Mouse (Mus musculus) kidney, embryonic 16.5 days (tissue): Measurements from ENCODE around the gene Mmd2. TPM values are rescaled to one million over a fixed set of nuclear protein-coding genes. Genes with fewer than 3 reads are reported as not detected.

Source experiments
- ATAC-seq: fragments of 200-750 bp; cut with Nextera tagmentation; 2 replicates; pipeline ENCODE4 v1.8.0; 2017; ENCODE audit warnings: moderate TSS enrichment; ENCODE audit not compliant: low FRiP score, low TSS enrichment
- H3K27ac ChIP-seq: fragments of 300-500 bp; sonication (generic); 2 replicates; pipeline ENCODE4 v1.5.1; 2014; ENCODE audit warnings: low read length
- H3K27me3 ChIP-seq: fragments of 300-500 bp; sonication (generic); 2 replicates; pipeline ENCODE4 v1.6.1; 2014; ENCODE audit warnings: low read length, control low read depth, mixed read lengths; ENCODE audit not compliant: insufficient read depth
- H3K36me3 ChIP-seq: fragments of 300-500 bp; sonication (generic); 2 replicates; pipeline ENCODE4 v1.6.1; 2014; ENCODE audit warnings: low read length, control low read depth, mixed read lengths; ENCODE audit not compliant: insufficient read depth
- H3K4me1 ChIP-seq: fragments of 300-500 bp; sonication (generic); 2 replicates; pipeline ENCODE4 v1.6.1; 2014; ENCODE audit warnings: low read length, control low read depth, mixed read lengths; ENCODE audit not compliant: insufficient read depth
- H3K4me2 ChIP-seq: fragments of 300-500 bp; sonication (generic); replicated peaks from 2 replicates; pipeline ENCODE4 v1.6.1; 2014; ENCODE audit warnings: low read depth, low read length
- H3K4me3 ChIP-seq: fragments of 300-500 bp; sonication (generic); 2 replicates; pipeline ENCODE4 v1.5.1; 2014; ENCODE audit warnings: mild to moderate bottlenecking, low read length
- H3K9ac ChIP-seq: fragments of 300-500 bp; sonication (generic); replicated peaks from 2 replicates; pipeline ENCODE4 v1.6.1; 2014; ENCODE audit warnings: low read length
- H3K9me3 ChIP-seq: fragments of 300-500 bp; sonication (generic); 2 replicates; pipeline ENCODE4 v1.6.1; 2016; ENCODE audit warnings: low read length, control low read depth
- whole genome bisulfite sequencing: fragments of 180-500 bp; shearing (Covaris S2); extraction: QIAGEN DNeasy Blood & Tissue Kit; methylation state at CpG from one replicate; pipeline ENCODE4 v1.1.7; 2014; 5-methylcytosine and 5-hydroxymethylcytosine counted together
- polyA plus RNA-seq: library from polyadenylated mRNA; unstranded; fragments of >200 nt; fragmentation: Nextera tagmentation; extraction: Ambion mirVana; gene quantifications from 2 replicates; pipeline ENCODE4 v1.2.1, GENCODE M21; 2015

The Mmd2 gene
- polyA plus RNA-seq, 1 experiment from 2014 or later = 0.64 TPM

GRCm38 (mm10) chr5:142630224-142630623, 21.6 kb upstream of the Mmd2 start:
- Histone ChIP-seq H3K4me1 (peaks cover 13% of the 10 kb centered on the region), H3K9me3 (no peaks in the 10 kb centered on the region), H3K4me3 (peak overlapping the region; percentile 82), H3K27me3 (no peaks in the 10 kb centered on the region), H3K27ac (no peak overlapping the region; the same call in 1 of the 2 replicates), H3K36me3 (peaks cover 11% of the 10 kb centered on the region; the same call in 1 of the 2 replicates), H3K9ac (peak overlapping the region; percentile 89), H3K4me2 (peak overlapping the region; percentile 61)
- ATAC-seq = no peak
- 6% methylated on average over 6 of the region's 6 CpGs for WGBS

- H3K4me2 ChIP-seq = peak overlapping the region; percentile 61
- peak overlapping the region; percentile 86 for H3K27ac ChIP-seq
- H3K36me3 ChIP-seq = peaks cover 11% of the 10 kb centered on the region; the same call in 1 of the 2 replicates
- ATAC-seq = peak; percentile 76; the same call in 1 of the 2 replicates
- H3K4me1 ChIP-seq = peaks cover 13% of the 10 kb centered on the region
- peak overlapping the region; percentile 82 for H3K4me3 ChIP-seq
- no peaks in the 10 kb centered on the region for H3K9me3 ChIP-seq
- H3K27me3 ChIP-seq = no peaks in the 10 kb centered on the region
- 2% methylated on average over 32 of the region's 41 CpGs for WGBS
- peak overlapping the region; percentile 89 for H3K9ac ChIP-seq
These were observed 21.0 kb upstream of the Mmd2 start for GRCm38 (mm10) chr5:142629663-142630025.

- peak overlapping the region; percentile 61 for H3K4me2 ChIP-seq
- H3K4me3 ChIP-seq = peak overlapping the region; percentile 82
- ATAC-seq = peak; percentile 97
- H3K36me3 ChIP-seq = peaks cover 7% of the 10 kb centered on the region; the same call in 1 of the 2 replicates
- no peaks in the 10 kb centered on the region for H3K27me3 ChIP-seq
- H3K4me1 ChIP-seq = peaks cover 13% of the 10 kb centered on the region
- peak overlapping the region; percentile 89 for H3K9ac ChIP-seq
- peak overlapping the region; percentile 92 for H3K27ac ChIP-seq
- no peaks in the 10 kb centered on the region for H3K9me3 ChIP-seq
- under 1% methylated on average over 69 of the region's 69 CpGs for WGBS
These were observed 20.4 kb upstream of the Mmd2 start for GRCm38 (mm10) chr5:142628726-142629662.

GRCm38 (mm10) chr5:142627398-142627797, 18.8 kb upstream of the Mmd2 start, which contains the start of gene Wipi2:
Wipi2 (plus strand) TSS chr5:142627698.
- WGBS = 96% methylated on average over 2 of the region's 2 CpGs
- no peaks in the 10 kb centered on the region for H3K36me3 ChIP-seq
- H3K4me2 ChIP-seq = peak within 1 kb of the TSS; percentile 61
- peak within 1 kb of the TSS; percentile 89 for H3K9ac ChIP-seq
- H3K27me3 ChIP-seq = no peaks in the 10 kb centered on the region
- H3K27ac ChIP-seq = peak within 1 kb of the TSS; percentile 92
- H3K4me1 ChIP-seq = peaks cover 13% of the 10 kb centered on the region
- H3K9me3 ChIP-seq = no peaks in the 10 kb centered on the region
- no peak for ATAC-seq
- H3K4me3 ChIP-seq = peak within 1 kb of the TSS; percentile 82

- Histone ChIP-seq H3K4me2 (no peak overlapping the region), H3K4me1 (no peaks in the 10 kb centered on the region), H3K36me3 (no peaks in the 10 kb centered on the region), H3K9me3 (no peaks in the 10 kb centered on the region), H3K27me3 (no peaks in the 10 kb centered on the region), H3K27ac (no peak overlapping the region), H3K4me3 (no peak overlapping the region), H3K9ac (no peak overlapping the region)
- 87% methylated on average over 7 of the region's 7 CpGs for WGBS
- no peak for ATAC-seq
These were observed 14.5 kb upstream of the Mmd2 start for GRCm38 (mm10) chr5:142623080-142623479.

GRCm38 (mm10) chr5:142622134-142622533, 13.5 kb upstream of the Mmd2 start:
- no peak for ATAC-seq
- H3K9ac ChIP-seq = no peak overlapping the region
- H3K27me3 ChIP-seq = no peaks in the 10 kb centered on the region
- no peak overlapping the region for H3K4me2 ChIP-seq
- no peaks in the 10 kb centered on the region for H3K9me3 ChIP-seq
- H3K36me3 ChIP-seq = no peaks in the 10 kb centered on the region
- no peaks in the 10 kb centered on the region for H3K4me1 ChIP-seq
- no peak overlapping the region for H3K4me3 ChIP-seq
- 67% methylated on average over 1 of the region's 1 CpGs for WGBS
- no peak overlapping the region for H3K27ac ChIP-seq

- 67% methylated on average over 2 of the region's 2 CpGs for WGBS
- ATAC-seq = no peak
These were observed 12.8 kb upstream of the Mmd2 start for GRCm38 (mm10) chr5:142621421-142621820.

GRCm38 (mm10) chr5:142619866-142620265, 11.3 kb upstream of the Mmd2 start:
- no peak overlapping the region for H3K4me2 ChIP-seq
- no peaks in the 10 kb centered on the region for H3K36me3 ChIP-seq
- ATAC-seq = peak; percentile 23; the same call in 1 of the 2 replicates
- no peaks in the 10 kb centered on the region for H3K4me1 ChIP-seq
- WGBS = 12% methylated on average over 5 of the region's 5 CpGs
- no peaks in the 10 kb centered on the region for H3K27me3 ChIP-seq
- H3K27ac ChIP-seq = no peak overlapping the region
- no peak overlapping the region for H3K4me3 ChIP-seq
- no peaks in the 10 kb centered on the region for H3K9me3 ChIP-seq
- no peak overlapping the region for H3K9ac ChIP-seq

More at GRCm38 (mm10) chr5:142621421-142621820, 12.8 kb upstream of the Mmd2 start:
- H3K4me2 ChIP-seq = no peak overlapping the region
- H3K9ac ChIP-seq = no peak overlapping the region
- no peak overlapping the region for H3K4me3 ChIP-seq
- H3K4me1 ChIP-seq = no peaks in the 10 kb centered on the region
- H3K36me3 ChIP-seq = no peaks in the 10 kb centered on the region
- no peak overlapping the region for H3K27ac ChIP-seq
- no peaks in the 10 kb centered on the region for H3K9me3 ChIP-seq
- no peaks in the 10 kb centered on the region for H3K27me3 ChIP-seq

- ATAC-seq = no peak
- H3K9me3 ChIP-seq = no peaks in the 10 kb centered on the region
- no peaks in the 10 kb centered on the region for H3K4me1 ChIP-seq
- H3K9ac ChIP-seq = no peak overlapping the region
- WGBS = 45% methylated on average over 6 of the region's 6 CpGs
- no peaks in the 10 kb centered on the region for H3K27me3 ChIP-seq
- no peaks in the 10 kb centered on the region for H3K36me3 ChIP-seq
- no peak overlapping the region for H3K4me2 ChIP-seq
- no peak overlapping the region for H3K27ac ChIP-seq
- no peak overlapping the region for H3K4me3 ChIP-seq
These were observed 7.7 kb upstream of the Mmd2 start for GRCm38 (mm10) chr5:142616326-142616725.

- Histone ChIP-seq H3K4me2 (no peak overlapping the region), H3K27ac (no peak overlapping the region), H3K9me3 (no peaks in the 10 kb centered on the region), H3K4me3 (no peak overlapping the region), H3K9ac (no peak overlapping the region), H3K4me1 (no peaks in the 10 kb centered on the region), H3K36me3 (no peaks in the 10 kb centered on the region), H3K27me3 (no peaks in the 10 kb centered on the region)
- ATAC-seq = no peak
- 80% methylated on average over 4 of the region's 4 CpGs for WGBS
These were observed 7.0 kb upstream of the Mmd2 start for GRCm38 (mm10) chr5:142615638-142616037.
